Mouse (Mus musculus): Measurements from ENCODE around the gene Gpld1. TPM values are rescaled to one million over a fixed set of nuclear protein-coding genes. Genes with fewer than 3 reads are reported as not detected.

Gpld1 gene
- polyA plus RNA-seq, 1 experiment from 2014 or later: 3.9 TPM

- Histone ChIP-seq H3K9me3 (ENCODE audit: control insufficient read depth, low read length) (no peaks in the 10 kb centered on the region), H3K27ac (ENCODE audit: low read depth, low read length) (no peak overlapping the region), H3K4me1 (ENCODE audit: control insufficient read depth, insufficient read depth, low read length) (peaks cover 5% of the 10 kb centered on the region), H3K4me2 (ENCODE audit: low read depth, low read length) (no peak overlapping the region), H3K9ac (replicated peaks; ENCODE audit: low read depth, low read length) (no peak overlapping the region), H3K36me3 (ENCODE audit: control insufficient read depth, insufficient read depth, low read length) (no peaks in the 10 kb centered on the region), H3K4me3 (ENCODE audit: low read depth, low read length) (no peak overlapping the region), H3K27me3 (ENCODE audit: control insufficient read depth, insufficient read depth, low read length) (no peaks in the 10 kb centered on the region)
- no peak for ATAC-seq (ENCODE audit: low read depth)
- WGBS: 33% methylated on average over 9 of the region's 9 CpGs
Measured at GRCm38 (mm10) chr13:24938683-24939082, 4.3 kb upstream of the Gpld1 start.

GRCm38 (mm10) chr13:24939472-24939871 is 3.5 kb upstream of the Gpld1 start:
- no peaks in the 10 kb centered on the region for H3K9me3 ChIP-seq (ENCODE audit: control insufficient read depth, low read length)
- WGBS: 89% methylated on average over 9 of the region's 9 CpGs
- H3K4me3 ChIP-seq (ENCODE audit: low read depth, low read length): no peak overlapping the region
- no peak for ATAC-seq (ENCODE audit: low read depth)
- no peak overlapping the region for H3K4me2 ChIP-seq (ENCODE audit: low read depth, low read length)
- no peak overlapping the region for H3K9ac ChIP-seq (replicated peaks; ENCODE audit: low read depth, low read length)
- no peaks in the 10 kb centered on the region for H3K27me3 ChIP-seq (ENCODE audit: control insufficient read depth, insufficient read depth, low read length)
- no peak overlapping the region for H3K27ac ChIP-seq (ENCODE audit: low read depth, low read length)
- no peaks in the 10 kb centered on the region for H3K36me3 ChIP-seq (ENCODE audit: control insufficient read depth, insufficient read depth, low read length)
- peaks cover 5% of the 10 kb centered on the region for H3K4me1 ChIP-seq (ENCODE audit: control insufficient read depth, insufficient read depth, low read length)

DNA sequence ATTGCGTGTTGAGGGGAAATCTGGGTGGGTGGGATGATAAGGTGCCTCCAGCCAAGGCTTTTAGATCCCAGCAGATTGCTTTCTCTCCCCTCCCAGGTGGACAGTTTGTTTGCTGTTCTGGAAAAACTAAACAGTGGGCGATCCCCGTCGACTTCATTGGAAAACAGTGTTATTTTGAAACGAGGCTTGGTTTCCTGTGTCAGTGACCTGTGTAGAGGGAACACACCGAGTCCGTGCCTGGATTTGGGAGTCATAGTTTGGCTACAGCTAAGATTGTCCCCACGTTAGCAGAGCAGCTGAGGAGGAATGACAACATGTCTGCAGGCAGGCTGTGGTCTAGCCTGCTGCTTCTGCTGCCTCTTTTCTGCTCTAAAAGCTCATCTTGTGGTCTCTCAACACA is 351 bp downstream of the Gpld1 start:
- Histone ChIP-seq H3K4me3 (ENCODE audit: low read depth, low read length) (no peak overlapping the region), H3K27ac (ENCODE audit: low read depth, low read length) (no peak overlapping the region), H3K9me3 (ENCODE audit: control insufficient read depth, low read length) (no peaks in the 10 kb centered on the region), H3K4me1 (ENCODE audit: control insufficient read depth, insufficient read depth, low read length) (no peaks in the 10 kb centered on the region; the same call in 1 of the 2 replicates), H3K27me3 (ENCODE audit: control insufficient read depth, insufficient read depth, low read length) (no peaks in the 10 kb centered on the region), H3K36me3 (ENCODE audit: control insufficient read depth, insufficient read depth, low read length) (no peaks in the 10 kb centered on the region), H3K9ac (replicated peaks; ENCODE audit: low read depth, low read length) (no peak overlapping the region), H3K4me2 (ENCODE audit: low read depth, low read length) (no peak overlapping the region)
- no peak for ATAC-seq (ENCODE audit: low read depth)
- WGBS: 81% methylated on average over 8 of the region's 8 CpGs

- no peak overlapping the region for H3K4me3 ChIP-seq (ENCODE audit: low read depth, low read length)
- peak; percentile 79; the same call in 1 of the 2 replicates for ATAC-seq (ENCODE audit: low read depth)
- no peaks in the 10 kb centered on the region for H3K9me3 ChIP-seq (ENCODE audit: control insufficient read depth, low read length)
- no peak overlapping the region for H3K9ac ChIP-seq (replicated peaks; ENCODE audit: low read depth, low read length)
- no peak overlapping the region for H3K4me2 ChIP-seq (ENCODE audit: low read depth, low read length)
- no peak overlapping the region for H3K27ac ChIP-seq (ENCODE audit: low read depth, low read length)
- H3K4me1 ChIP-seq (ENCODE audit: control insufficient read depth, insufficient read depth, low read length): no peaks in the 10 kb centered on the region
- H3K36me3 ChIP-seq (ENCODE audit: control insufficient read depth, insufficient read depth, low read length): no peaks in the 10 kb centered on the region
- WGBS: 14% methylated on average over 4 of the region's 4 CpGs
- no peaks in the 10 kb centered on the region for H3K27me3 ChIP-seq (ENCODE audit: control insufficient read depth, insufficient read depth, low read length)
Measured at GRCm38 (mm10) chr13:24945567-24945966, 2.6 kb downstream of the Gpld1 start.

DNA sequence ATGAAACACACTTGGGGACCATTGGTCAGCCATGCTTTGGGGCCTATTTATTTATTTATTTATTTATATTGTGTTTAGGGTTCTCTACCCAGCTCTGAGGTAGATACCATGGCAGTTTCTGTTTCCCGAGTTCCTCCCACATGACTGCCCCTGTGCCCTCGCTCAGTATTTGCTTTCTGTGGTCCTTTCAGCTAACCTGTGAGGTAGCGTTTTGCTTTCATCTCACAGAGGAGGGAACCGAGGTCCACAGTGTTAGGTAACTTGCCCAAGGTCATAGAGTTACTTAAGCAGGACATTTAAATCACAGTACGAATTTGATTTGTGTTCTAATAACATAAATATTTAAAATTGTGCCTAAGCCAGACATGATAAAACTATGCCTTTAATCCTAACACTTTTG is 4.2 kb downstream of the Gpld1 start:
- H3K36me3 ChIP-seq (ENCODE audit: control insufficient read depth, insufficient read depth, low read length): no peaks in the 10 kb centered on the region
- no peak overlapping the region for H3K4me3 ChIP-seq (ENCODE audit: low read depth, low read length)
- H3K4me2 ChIP-seq (ENCODE audit: low read depth, low read length): no peak overlapping the region
- 89% methylated on average over 5 of the region's 5 CpGs for WGBS
- no peak overlapping the region for H3K9ac ChIP-seq (replicated peaks; ENCODE audit: low read depth, low read length)
- no peaks in the 10 kb centered on the region for H3K9me3 ChIP-seq (ENCODE audit: control insufficient read depth, low read length)
- H3K4me1 ChIP-seq (ENCODE audit: control insufficient read depth, insufficient read depth, low read length): no peaks in the 10 kb centered on the region
- ATAC-seq (ENCODE audit: low read depth): no peak
- no peaks in the 10 kb centered on the region for H3K27me3 ChIP-seq (ENCODE audit: control insufficient read depth, insufficient read depth, low read length)
- H3K27ac ChIP-seq (ENCODE audit: low read depth, low read length): no peak overlapping the region

DNA sequence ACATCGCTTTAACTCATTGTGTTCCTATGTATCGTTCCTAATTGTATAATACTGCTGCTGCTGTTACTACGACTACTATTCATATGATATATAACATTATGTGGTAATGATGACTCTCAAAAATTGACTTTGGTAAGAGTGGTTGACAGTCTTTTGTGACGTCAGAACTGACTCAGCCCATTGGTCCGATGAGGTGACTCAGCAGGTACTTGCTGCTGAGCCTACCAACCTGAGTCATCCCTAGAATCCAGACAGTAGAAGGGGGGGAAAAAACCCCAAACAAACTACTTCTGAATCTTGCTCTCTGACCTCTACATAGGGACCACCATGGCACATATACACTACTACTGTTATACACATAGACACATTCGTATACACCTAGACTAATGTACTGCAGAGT is 5.9 kb downstream of the Gpld1 start:
- no peaks in the 10 kb centered on the region for H3K9me3 ChIP-seq (ENCODE audit: control insufficient read depth, low read length)
- H3K27ac ChIP-seq (ENCODE audit: low read depth, low read length): no peak overlapping the region
- no peak for ATAC-seq (ENCODE audit: low read depth)
- H3K4me2 ChIP-seq (ENCODE audit: low read depth, low read length): no peak overlapping the region
- no peaks in the 10 kb centered on the region for H3K27me3 ChIP-seq (ENCODE audit: control insufficient read depth, insufficient read depth, low read length)
- H3K4me3 ChIP-seq (ENCODE audit: low read depth, low read length): no peak overlapping the region
- H3K36me3 ChIP-seq (ENCODE audit: control insufficient read depth, insufficient read depth, low read length): no peaks in the 10 kb centered on the region
- no peaks in the 10 kb centered on the region for H3K4me1 ChIP-seq (ENCODE audit: control insufficient read depth, insufficient read depth, low read length)
- 94% methylated on average over 6 of the region's 6 CpGs for WGBS
- no peak overlapping the region for H3K9ac ChIP-seq (replicated peaks; ENCODE audit: low read depth, low read length)

- Histone ChIP-seq H3K9me3 (ENCODE audit: control insufficient read depth, low read length) (no peaks in the 10 kb centered on the region), H3K9ac (replicated peaks; ENCODE audit: low read depth, low read length) (no peak overlapping the region), H3K27ac (ENCODE audit: low read depth, low read length) (no peak overlapping the region), H3K36me3 (ENCODE audit: control insufficient read depth, insufficient read depth, low read length) (no peaks in the 10 kb centered on the region), H3K4me2 (ENCODE audit: low read depth, low read length) (no peak overlapping the region), H3K4me3 (ENCODE audit: low read depth, low read length) (no peak overlapping the region), H3K27me3 (ENCODE audit: control insufficient read depth, insufficient read depth, low read length) (no peaks in the 10 kb centered on the region), H3K4me1 (ENCODE audit: control insufficient read depth, insufficient read depth, low read length) (no peaks in the 10 kb centered on the region)
- 89% methylated on average over 7 of the region's 7 CpGs for WGBS
- no peak for ATAC-seq (ENCODE audit: low read depth)
Measured at GRCm38 (mm10) chr13:24952659-24953058, 9.7 kb downstream of the Gpld1 start.

DNA sequence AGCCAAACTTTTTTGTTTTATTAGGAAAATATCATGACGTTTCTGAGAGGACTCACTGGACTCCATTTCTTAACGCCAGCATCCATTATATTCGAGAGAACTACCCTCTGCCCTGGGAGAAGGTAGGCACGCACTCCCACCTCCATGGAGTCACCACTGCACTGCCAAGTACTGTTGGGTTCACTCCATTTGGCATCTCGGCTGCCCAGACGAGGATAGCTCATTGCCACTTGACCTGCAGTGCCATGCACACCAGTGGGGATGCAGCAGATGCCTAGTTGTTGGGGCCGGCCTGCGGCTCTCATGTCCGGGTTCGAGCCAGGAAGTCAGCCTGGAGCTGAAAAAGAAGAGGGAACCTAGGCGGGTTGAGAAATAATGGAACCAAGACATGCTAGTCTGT is 12.1 kb downstream of the Gpld1 start:
- no peaks in the 10 kb centered on the region for H3K36me3 ChIP-seq (ENCODE audit: control insufficient read depth, insufficient read depth, low read length)
- H3K27me3 ChIP-seq (ENCODE audit: control insufficient read depth, insufficient read depth, low read length): no peaks in the 10 kb centered on the region
- H3K9me3 ChIP-seq (ENCODE audit: control insufficient read depth, low read length): no peaks in the 10 kb centered on the region
- no peak overlapping the region for H3K4me2 ChIP-seq (ENCODE audit: low read depth, low read length)
- no peak overlapping the region for H3K4me3 ChIP-seq (ENCODE audit: low read depth, low read length)
- no peak overlapping the region for H3K9ac ChIP-seq (replicated peaks; ENCODE audit: low read depth, low read length)
- no peaks in the 10 kb centered on the region for H3K4me1 ChIP-seq (ENCODE audit: control insufficient read depth, insufficient read depth, low read length)
- ATAC-seq (ENCODE audit: low read depth): no peak
- H3K27ac ChIP-seq (ENCODE audit: low read depth, low read length): no peak overlapping the region
- 51% methylated on average over 11 of the region's 11 CpGs for WGBS

GRCm38 (mm10) chr13:24955500-24955899 is 12.5 kb downstream of the Gpld1 start:
- Histone ChIP-seq H3K4me1 (ENCODE audit: control insufficient read depth, insufficient read depth, low read length) (no peaks in the 10 kb centered on the region), H3K9ac (replicated peaks; ENCODE audit: low read depth, low read length) (no peak overlapping the region), H3K4me2 (ENCODE audit: low read depth, low read length) (no peak overlapping the region), H3K4me3 (ENCODE audit: low read depth, low read length) (no peak overlapping the region), H3K36me3 (ENCODE audit: control insufficient read depth, insufficient read depth, low read length) (no peaks in the 10 kb centered on the region), H3K9me3 (ENCODE audit: control insufficient read depth, low read length) (no peaks in the 10 kb centered on the region), H3K27me3 (ENCODE audit: control insufficient read depth, insufficient read depth, low read length) (no peaks in the 10 kb centered on the region), H3K27ac (ENCODE audit: low read depth, low read length) (no peak overlapping the region)
- 17% methylated on average over 10 of the region's 10 CpGs for WGBS
- no peak for ATAC-seq (ENCODE audit: low read depth)

GRCm38 (mm10) chr13:24958671-24959070 is 15.7 kb downstream of the Gpld1 start:
- no peak overlapping the region for H3K4me2 ChIP-seq (ENCODE audit: low read depth, low read length)
- no peak overlapping the region for H3K4me3 ChIP-seq (ENCODE audit: low read depth, low read length)
- no peaks in the 10 kb centered on the region for H3K27me3 ChIP-seq (ENCODE audit: control insufficient read depth, insufficient read depth, low read length)
- H3K4me1 ChIP-seq (ENCODE audit: control insufficient read depth, insufficient read depth, low read length): no peaks in the 10 kb centered on the region
- no peak overlapping the region for H3K27ac ChIP-seq (ENCODE audit: low read depth, low read length)
- no peaks in the 10 kb centered on the region for H3K9me3 ChIP-seq (ENCODE audit: control insufficient read depth, low read length)
- H3K9ac ChIP-seq (replicated peaks; ENCODE audit: low read depth, low read length): no peak overlapping the region
- no peaks in the 10 kb centered on the region for H3K36me3 ChIP-seq (ENCODE audit: control insufficient read depth, insufficient read depth, low read length)
- ATAC-seq (ENCODE audit: low read depth): no peak
- WGBS: 91% methylated on average over 11 of the region's 11 CpGs

All from neural tube, embryonic 14.5 days (tissue).